Mouse (Mus musculus) limb, embryonic 14.5 days (tissue): ENCODE results near the gene Fzd9. TPM values are rescaled to one million over a fixed set of nuclear protein-coding genes. Genes with fewer than 3 reads are reported as not detected.

ENCODE experiments used
- ATAC-seq: fragments of 200-750 bp; cut with Nextera tagmentation; 2 replicates; pipeline ENCODE4 v1.8.0; 2017; ENCODE audit warnings: low read depth, moderate number of reproducible peaks, moderate TSS enrichment; ENCODE audit not compliant: low FRiP score
- DNase-seq: peaks from one replicate; pipeline ENCODE4 v3.0.0-alpha.2; 2015; ENCODE audit warnings: low spot score
- H3K27ac ChIP-seq: fragments of 300-500 bp; sonication (generic); replicated peaks from 2 replicates; pipeline ENCODE4 v1.5.1; 2014; ENCODE audit warnings: low read depth, mild to moderate bottlenecking, low read length, moderate library complexity, mixed read lengths
- H3K27me3 ChIP-seq: fragments of 300-500 bp; sonication (generic); 2 replicates; pipeline ENCODE4 v1.6.1; 2014; ENCODE audit warnings: low read length, mixed read lengths; ENCODE audit not compliant: control insufficient read depth, insufficient read depth
- H3K36me3 ChIP-seq: fragments of 300-500 bp; sonication (generic); 2 replicates; pipeline ENCODE4 v1.6.1; 2014; ENCODE audit warnings: mild to moderate bottlenecking, low read length, moderate library complexity, mixed read lengths; ENCODE audit not compliant: control insufficient read depth, insufficient read depth
- H3K4me1 ChIP-seq: fragments of 300-500 bp; sonication (generic); 2 replicates; pipeline ENCODE4 v1.6.1; 2014; ENCODE audit warnings: antibody characterized with exemption, low read length, mixed read lengths; ENCODE audit not compliant: control insufficient read depth, insufficient read depth
- H3K4me2 ChIP-seq: fragments of 300-500 bp; sonication (generic); replicated peaks from 2 replicates; pipeline ENCODE4 v1.6.1; 2014; ENCODE audit warnings: low read depth, mild to moderate bottlenecking, low read length, moderate library complexity; ENCODE audit not compliant: severe bottlenecking
- H3K4me3 ChIP-seq: fragments of 300-500 bp; sonication (generic); replicated peaks from 2 replicates; pipeline ENCODE4 v1.5.1; 2014; ENCODE audit warnings: low read length
- H3K9ac ChIP-seq: fragments of 300-500 bp; sonication (generic); 2 replicates; pipeline ENCODE4 v1.6.1; 2014; ENCODE audit warnings: mild to moderate bottlenecking, low read depth, low read length, moderate library complexity; ENCODE audit not compliant: severe bottlenecking
- H3K9me3 ChIP-seq: fragments of 300-500 bp; sonication (generic); 2 replicates; pipeline ENCODE4 v1.6.1; 2016; ENCODE audit warnings: low read length; ENCODE audit not compliant: control insufficient read depth
- POLR2A ChIP-seq: fragments of 200-500 bp; IDR thresholded peaks from 2 replicates; pipeline ENCODE4 v1.8.0; 2012; ENCODE audit warnings: inconsistent platforms, mild to moderate bottlenecking, moderate library complexity, borderline replicate concordance; ENCODE audit not compliant: insufficient read depth, insufficient read length; ENCODE audit errors: extremely low read depth
- WGBS: fragments of 180-500 bp; shearing (Covaris S2); extraction: QIAGEN DNeasy Blood & Tissue Kit; methylation state at CpG from one replicate; pipeline ENCODE4 v1.1.7; 2014; 5-methylcytosine and 5-hydroxymethylcytosine counted together
- polyA plus RNA-seq, 2 experiments: library from polyadenylated mRNA; depleted of rRNA in 1 of 2; stranded (reverse) in 1 of 2; unstranded in 1 of 2; fragments of >200 nt; fragmentation: Nextera tagmentation in 1 of 2; extraction: Ambion mirVana in 1 of 2; gene quantifications; 2 replicates each; pipeline versions ENCODE4 v1.2.1 to v1.2.3; 2012 to 2014

Gene Fzd9
- polyA plus RNA-seq, 2 experiments = 23.1 to 31.2 TPM

GRCm38 (mm10) chr5:135257559-135257958, 6.5 kb upstream of the Fzd9 start:
- Histone ChIP-seq H3K36me3 (no peaks in the 10 kb centered on the region), H3K4me3 (no peak overlapping the region), H3K27me3 (no peaks in the 10 kb centered on the region), H3K4me2 (no peak overlapping the region), H3K27ac (peak overlapping the region; percentile 91), H3K4me1 (peaks cover 18% of the 10 kb centered on the region), H3K9ac (no peak overlapping the region), H3K9me3 (no peaks in the 10 kb centered on the region)
- DNase-seq (no peak), ATAC-seq (no peak)
- 79% methylated on average over 12 of the region's 12 CpGs for WGBS
- no peak for TF ChIP-seq POLR2A

DNA sequence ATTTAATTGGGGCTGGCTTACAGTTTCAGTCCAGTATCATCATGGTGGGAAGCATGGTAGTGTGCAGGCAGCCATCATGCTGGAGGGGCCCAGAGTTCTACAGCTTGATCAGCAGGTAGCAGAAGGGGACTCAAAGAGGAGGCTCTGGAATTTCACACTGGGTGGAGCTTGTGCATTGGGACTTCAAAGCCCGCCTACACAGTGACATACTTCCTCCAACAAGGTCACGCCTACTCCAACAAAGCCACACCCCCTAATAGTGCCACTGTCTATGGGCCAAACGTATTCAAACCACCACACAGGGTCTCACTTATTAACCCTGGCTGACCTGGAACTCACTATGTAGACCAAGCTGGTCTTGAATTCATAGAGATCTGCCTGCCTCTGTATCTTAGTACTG, 5.1 kb upstream of the Fzd9 start:
- no peak overlapping the region for H3K4me3 ChIP-seq
- 89% methylated on average over 3 of the region's 3 CpGs for WGBS
- no peaks in the 10 kb centered on the region for H3K27me3 ChIP-seq
- DNase-seq (no peak), ATAC-seq (no peak)
- no peaks in the 10 kb centered on the region for H3K9me3 ChIP-seq
- H3K4me1 ChIP-seq = peaks cover 20% of the 10 kb centered on the region
- no peaks in the 10 kb centered on the region for H3K36me3 ChIP-seq
- H3K9ac ChIP-seq = no peak overlapping the region
- no peak overlapping the region for H3K4me2 ChIP-seq
- H3K27ac ChIP-seq = no peak overlapping the region
- no peak for TF ChIP-seq POLR2A

- Histone ChIP-seq H3K4me1 (peaks cover 18% of the 10 kb centered on the region), H3K4me2 (no peak overlapping the region)
These were observed 2.8 kb upstream of the Fzd9 start for GRCm38 (mm10) chr5:135253741-135254401.

DNA sequence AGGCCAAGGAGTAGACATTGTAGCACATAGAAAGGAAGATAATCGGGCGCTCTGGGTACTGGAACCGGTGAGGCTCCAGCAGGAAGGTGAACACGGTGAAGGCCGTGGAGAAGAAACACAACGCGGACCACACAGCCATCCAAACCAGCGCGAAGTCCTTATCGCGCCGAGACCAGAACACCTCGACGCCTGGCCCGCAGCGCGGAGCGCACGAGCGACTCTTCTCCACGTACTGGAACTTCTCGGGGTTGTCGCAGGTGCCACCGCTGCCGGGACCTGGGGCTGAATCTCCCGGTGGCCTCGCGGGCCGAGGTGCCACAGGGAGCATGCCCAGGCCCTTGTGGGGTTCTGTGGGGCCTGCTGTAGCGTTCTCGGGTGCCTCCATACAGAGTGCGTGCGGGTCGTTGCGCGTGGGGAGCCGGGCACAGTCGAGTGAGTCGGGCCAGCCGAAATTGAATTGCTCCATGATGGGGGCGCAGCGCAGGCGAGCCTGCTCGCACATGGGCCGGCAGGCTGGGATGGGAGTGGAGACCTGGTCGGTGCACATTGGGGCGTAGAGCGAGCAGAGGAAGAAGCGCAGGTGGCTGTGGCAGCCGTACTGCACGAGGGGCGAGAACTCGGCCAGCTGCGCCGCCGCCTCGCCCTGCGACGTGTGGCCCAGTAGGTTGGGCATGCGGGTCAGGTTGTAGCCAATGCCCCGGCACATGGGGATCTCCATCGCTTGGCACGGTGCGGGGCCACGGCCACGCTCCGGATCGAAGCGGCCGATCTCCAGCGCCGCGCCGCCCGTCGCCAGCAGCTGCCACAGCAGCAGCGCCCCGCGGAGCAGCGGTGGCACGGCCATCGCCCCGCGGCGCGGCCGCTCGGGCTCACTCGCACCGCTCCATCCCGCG, 598 bp downstream of the Fzd9 start:
- peak overlapping the region; percentile 67 for H3K4me3 ChIP-seq
- H3K4me1 ChIP-seq = peaks cover 15% of the 10 kb centered on the region
- H3K27ac ChIP-seq = no peak overlapping the region
- peaks cover 17% of the 10 kb centered on the region for H3K27me3 ChIP-seq
- no peak for TF ChIP-seq POLR2A
- peak overlapping the region; percentile 98 for H3K4me2 ChIP-seq
- 5% methylated on average over 69 of the region's 92 CpGs for WGBS
- ATAC-seq (peak; percentile 49), DNase-seq (no peak)
- H3K36me3 ChIP-seq = peaks cover 18% of the 10 kb centered on the region
- no peaks in the 10 kb centered on the region for H3K9me3 ChIP-seq
- H3K9ac ChIP-seq = peak overlapping the region; percentile 58

More at GRCm38 (mm10) chr5:135253741-135254401, 2.8 kb upstream of the Fzd9 start:
- ATAC-seq (no peak), DNase-seq (no peak)
- H3K9ac ChIP-seq = no peak overlapping the region
- no peaks in the 10 kb centered on the region for H3K9me3 ChIP-seq
- no peak overlapping the region for H3K4me3 ChIP-seq
- TF ChIP-seq POLR2A = no peak
- peaks cover 13% of the 10 kb centered on the region for H3K27me3 ChIP-seq
- H3K27ac ChIP-seq = peak overlapping the region; percentile 48
- WGBS = 9% methylated on average over 12 of the region's 12 CpGs
- H3K36me3 ChIP-seq = no peaks in the 10 kb centered on the region

GRCm38 (mm10) chr5:135248956-135249676, 1.9 kb downstream of the Fzd9 start:
- Histone ChIP-seq H3K9ac (peak overlapping the region; percentile 40; the same call in 1 of the 2 replicates), H3K4me3 (peak overlapping the region; percentile 67), H3K27ac (no peak overlapping the region), H3K4me2 (peak overlapping the region; percentile 98), H3K27me3 (peaks cover 17% of the 10 kb centered on the region), H3K36me3 (peaks cover 31% of the 10 kb centered on the region), H3K9me3 (no peaks in the 10 kb centered on the region), H3K4me1 (peaks cover 11% of the 10 kb centered on the region)
- TF ChIP-seq POLR2A = no peak
- DNase-seq (no peak), ATAC-seq (no peak)
- WGBS = 81% methylated on average over 16 of the region's 16 CpGs
